Mouse (Mus musculus) lung, embryonic 16.5 days (tissue): ENCODE results near the gene Glce. TPM values are rescaled to one million over a fixed set of nuclear protein-coding genes. Genes with fewer than 3 reads are reported as not detected.

Experiments used
- ATAC-seq: fragments of 200-750 bp; cut with Nextera tagmentation; 2 replicates; pipeline ENCODE4 v1.8.0; 2017; ENCODE audit warnings: low read depth, mild to moderate bottlenecking, moderate library complexity
- H3K27ac ChIP-seq: fragments of 300-500 bp; sonication (generic); 2 replicates; pipeline ENCODE4 v1.5.1; 2014; ENCODE audit warnings: mild to moderate bottlenecking, control low read depth, low read length
- H3K27me3 ChIP-seq: fragments of 300-500 bp; sonication (generic); 2 replicates; pipeline ENCODE4 v1.6.1; 2014; ENCODE audit warnings: low read depth, low read length, mixed read lengths; ENCODE audit not compliant: control insufficient read depth, insufficient read depth
- H3K36me3 ChIP-seq: fragments of 300-500 bp; sonication (generic); 2 replicates; pipeline ENCODE4 v1.6.1; 2014; ENCODE audit warnings: low read length; ENCODE audit not compliant: control insufficient read depth, insufficient read depth
- H3K4me1 ChIP-seq: fragments of 300-500 bp; sonication (generic); replicated peaks from 2 replicates; pipeline ENCODE4 v1.6.1; 2014; ENCODE audit warnings: low read length, mixed read lengths; ENCODE audit not compliant: control insufficient read depth, insufficient read depth
- H3K4me2 ChIP-seq: fragments of 300-500 bp; sonication (generic); 2 replicates; pipeline ENCODE4 v1.6.1; 2014; ENCODE audit warnings: low read depth, low read length, control low read depth
- H3K4me3 ChIP-seq: fragments of 300-500 bp; sonication (generic); 2 replicates; pipeline ENCODE4 v1.5.1; 2014; ENCODE audit warnings: mild to moderate bottlenecking, low read length, control low read depth
- H3K9ac ChIP-seq: fragments of 300-500 bp; sonication (generic); 2 replicates; pipeline ENCODE4 v1.6.1; 2014; ENCODE audit warnings: low read length, control low read depth
- H3K9me3 ChIP-seq: fragments of 300-500 bp; sonication (generic); 2 replicates; pipeline ENCODE4 v1.6.1; 2016; ENCODE audit warnings: low read length; ENCODE audit not compliant: control insufficient read depth
- WGBS: fragments of 180-500 bp; shearing (Covaris S2); extraction: QIAGEN DNeasy Blood & Tissue Kit; methylation state at CpG from one replicate; pipeline ENCODE4 v1.1.7; 2014; 5-methylcytosine and 5-hydroxymethylcytosine counted together
- polyA plus RNA-seq: library from polyadenylated mRNA; unstranded; fragments of >200 nt; fragmentation: Nextera tagmentation; extraction: Ambion mirVana; gene quantifications from 2 replicates; pipeline ENCODE4 v1.2.1, GENCODE M21; 2015

Gene Glce
- polyA plus RNA-seq, 1 experiment from 2014 or later = 20.7 TPM

- no peaks in the 10 kb centered on the region for H3K36me3 ChIP-seq
- no peak overlapping the region for H3K27ac ChIP-seq
- 63% methylated on average over 7 of the region's 7 CpGs for WGBS
- no peaks in the 10 kb centered on the region for H3K9me3 ChIP-seq
- no peaks in the 10 kb centered on the region for H3K27me3 ChIP-seq
- H3K4me3 ChIP-seq = no peak overlapping the region
- H3K4me1 ChIP-seq = no peaks in the 10 kb centered on the region
- ATAC-seq = no peak
- no peak overlapping the region for H3K4me2 ChIP-seq
- H3K9ac ChIP-seq = no peak overlapping the region
Observed at GRCm38 (mm10) chr9:62154956-62155355, 32.5 kb upstream of the Glce start.

- Histone ChIP-seq H3K4me2 (no peak overlapping the region), H3K27me3 (no peaks in the 10 kb centered on the region), H3K9ac (no peak overlapping the region), H3K4me1 (no peaks in the 10 kb centered on the region), H3K27ac (no peak overlapping the region), H3K4me3 (no peak overlapping the region), H3K36me3 (no peaks in the 10 kb centered on the region), H3K9me3 (no peaks in the 10 kb centered on the region)
- no peak for ATAC-seq
- WGBS = 54% methylated on average over 3 of the region's 3 CpGs
Observed at GRCm38 (mm10) chr9:62154551-62154950, 32.1 kb upstream of the Glce start.

- Histone ChIP-seq H3K4me1 (no peaks in the 10 kb centered on the region), H3K4me3 (no peak overlapping the region), H3K27me3 (no peaks in the 10 kb centered on the region), H3K4me2 (no peak overlapping the region), H3K9ac (no peak overlapping the region), H3K27ac (no peak overlapping the region), H3K36me3 (no peaks in the 10 kb centered on the region), H3K9me3 (no peaks in the 10 kb centered on the region)
- no peak for ATAC-seq
- 72% methylated on average over 7 of the region's 7 CpGs for WGBS
Observed at GRCm38 (mm10) chr9:62153263-62153662, 30.8 kb upstream of the Glce start.

GRCm38 (mm10) chr9:62152506-62152905 lies 30.1 kb upstream of the Glce start:
- ATAC-seq = no peak
- H3K27ac ChIP-seq = no peak overlapping the region

GRCm38 (mm10) chr9:62145198-62145597 lies 22.7 kb upstream of the Glce start:
- H3K36me3 ChIP-seq = no peaks in the 10 kb centered on the region
- H3K9me3 ChIP-seq = no peaks in the 10 kb centered on the region
- H3K27me3 ChIP-seq = no peaks in the 10 kb centered on the region
- H3K4me3 ChIP-seq = no peak overlapping the region
- H3K27ac ChIP-seq = no peak overlapping the region
- no peak overlapping the region for H3K9ac ChIP-seq
- H3K4me1 ChIP-seq = no peaks in the 10 kb centered on the region
- no peak for ATAC-seq
- no peak overlapping the region for H3K4me2 ChIP-seq
- 56% methylated on average over 2 of the region's 2 CpGs for WGBS

More at GRCm38 (mm10) chr9:62152506-62152905, 30.1 kb upstream of the Glce start:
- no peaks in the 10 kb centered on the region for H3K4me1 ChIP-seq
- no peaks in the 10 kb centered on the region for H3K36me3 ChIP-seq
- H3K9me3 ChIP-seq = no peaks in the 10 kb centered on the region
- H3K9ac ChIP-seq = no peak overlapping the region
- no peak overlapping the region for H3K4me3 ChIP-seq
- no peak overlapping the region for H3K4me2 ChIP-seq
- WGBS = 88% methylated on average over 2 of the region's 2 CpGs
- no peaks in the 10 kb centered on the region for H3K27me3 ChIP-seq

- 54% methylated on average over 7 of the region's 7 CpGs for WGBS
- no peaks in the 10 kb centered on the region for H3K9me3 ChIP-seq
- no peak overlapping the region for H3K4me2 ChIP-seq
- H3K36me3 ChIP-seq = no peaks in the 10 kb centered on the region
- no peak overlapping the region for H3K9ac ChIP-seq
- no peak overlapping the region for H3K4me3 ChIP-seq
- no peaks in the 10 kb centered on the region for H3K4me1 ChIP-seq
- no peak for ATAC-seq
- H3K27ac ChIP-seq = no peak overlapping the region
- no peaks in the 10 kb centered on the region for H3K27me3 ChIP-seq
Observed at GRCm38 (mm10) chr9:62143428-62143827, 21.0 kb upstream of the Glce start.

- H3K27me3 ChIP-seq = no peaks in the 10 kb centered on the region
- WGBS = 54% methylated on average over 7 of the region's 7 CpGs
- H3K27ac ChIP-seq = no peak overlapping the region
- no peak overlapping the region for H3K4me2 ChIP-seq
- H3K4me1 ChIP-seq = 0 out of 2 replicates have a peak, but pooled peaks cover 2% of the 10 kb centered on the region
- H3K9me3 ChIP-seq = no peaks in the 10 kb centered on the region
- no peak overlapping the region for H3K9ac ChIP-seq
- H3K36me3 ChIP-seq = no peaks in the 10 kb centered on the region
- ATAC-seq = no peak
- H3K4me3 ChIP-seq = no peak overlapping the region
Observed at GRCm38 (mm10) chr9:62139027-62139426, 16.6 kb upstream of the Glce start.

- no peak overlapping the region for H3K27ac ChIP-seq
- no peaks in the 10 kb centered on the region for H3K36me3 ChIP-seq
- H3K9me3 ChIP-seq = no peaks in the 10 kb centered on the region
- H3K9ac ChIP-seq = no peak overlapping the region
- no peaks in the 10 kb centered on the region for H3K27me3 ChIP-seq
- ATAC-seq = peak; percentile 26; the same call in 1 of the 2 replicates
- no peak overlapping the region for H3K4me2 ChIP-seq
- H3K4me3 ChIP-seq = no peak overlapping the region
- WGBS = 31% methylated on average over 8 of the region's 8 CpGs
- H3K4me1 ChIP-seq = 0 out of 2 replicates have a peak, but pooled peaks cover 2% of the 10 kb centered on the region
Observed at GRCm38 (mm10) chr9:62137259-62137658, 14.8 kb upstream of the Glce start.

GRCm38 (mm10) chr9:62132005-62132782 lies 9.7 kb upstream of the Glce start:
- H3K4me3 ChIP-seq = no peak overlapping the region
- no peak overlapping the region for H3K4me2 ChIP-seq
- WGBS = 68% methylated on average over 4 of the region's 4 CpGs
- no peaks in the 10 kb centered on the region for H3K27me3 ChIP-seq
- H3K4me1 ChIP-seq = no peaks in the 10 kb centered on the region
- H3K36me3 ChIP-seq = no peaks in the 10 kb centered on the region
- no peak for ATAC-seq
- H3K9me3 ChIP-seq = no peaks in the 10 kb centered on the region
- H3K27ac ChIP-seq = no peak overlapping the region
- H3K9ac ChIP-seq = no peak overlapping the region
